Mouse (Mus musculus) megakaryocyte progenitor cell, adult 5-6 weeks (primary cell): ENCODE results near the gene Syngap1. TPM values are rescaled to one million over a fixed set of nuclear protein-coding genes. Genes with fewer than 3 reads are reported as not detected.

ENCODE experiments used
- ATAC-seq: replicated peaks from 2 replicates; pipeline ENCODE4 v1.8.0; 2016; ENCODE audit warnings: mild to moderate bottlenecking, moderate TSS enrichment, inconsistent platforms; ENCODE audit not compliant: poor library complexity
- total RNA-seq, 2 experiments: library from RNA; stranded (forward) in 1 of 2; stranded (reverse) in 1 of 2; fragments of 157-497, 149-512 nt in 1 of 2; fragments of 200-1000 nt in 1 of 2; gene quantifications; 2 replicates each; pipeline versions ENCODE4 v1.2.3 to v1.2.4; 2015 to 2017

The Syngap1 gene
- total RNA-seq, 2 experiments from 2014 or later, result 3.6 to 11.6 TPM

GRCm38 (mm10) chr17:26985503-26986179, 44.6 kb downstream of the Syngap1 start:
- ATAC-seq, result no peak

- no peak for ATAC-seq
Observed at GRCm38 (mm10) chr17:26990521-26990920, 49.5 kb downstream of the Syngap1 start.

- ATAC-seq, result no peak
Observed at GRCm38 (mm10) chr17:26994410-26994809, 53.4 kb downstream of the Syngap1 start.

- ATAC-seq, result no peak
Observed at GRCm38 (mm10) chr17:26995006-26995405, 54.0 kb downstream of the Syngap1 start.

GRCm38 (mm10) chr17:26995562-26995961, 54.5 kb downstream of the Syngap1 start:
- ATAC-seq, result peak; percentile 75

- no peak for ATAC-seq
Observed at GRCm38 (mm10) chr17:26997661-26998060, 56.6 kb downstream of the Syngap1 start.

- ATAC-seq, result no peak
Observed at GRCm38 (mm10) chr17:26998283-26998682, 57.2 kb downstream of the Syngap1 start.

- 0 out of 2 replicates have a peak, but pooled peaks have one; percentile 15 for ATAC-seq
Observed at GRCm38 (mm10) chr17:26999996-27000395, 58.9 kb downstream of the Syngap1 start.

- ATAC-seq, result peak; percentile 67
Observed at GRCm38 (mm10) chr17:27001151-27001550, 60.1 kb downstream of the Syngap1 start.

GRCm38 (mm10) chr17:27001889-27002288, 60.8 kb downstream of the Syngap1 start:
- ATAC-seq, result peak; percentile 51; the same call in 1 of the 2 replicates

- peak; percentile 42; the same call in 1 of the 2 replicates for ATAC-seq
Observed at GRCm38 (mm10) chr17:27004431-27004830, 63.4 kb downstream of the Syngap1 start.

- ATAC-seq, result no peak
Observed at GRCm38 (mm10) chr17:27004903-27005485, 63.9 kb downstream of the Syngap1 start.

GRCm38 (mm10) chr17:27005644-27006043, 64.6 kb downstream of the Syngap1 start:
- ATAC-seq, result 0 out of 2 replicates have a peak, but pooled peaks have one; percentile 48

GRCm38 (mm10) chr17:27008277-27008676, 67.2 kb downstream of the Syngap1 start:
- ATAC-seq, result no peak

GRCm38 (mm10) chr17:27011167-27011566, 70.1 kb downstream of the Syngap1 start:
- ATAC-seq, result no peak

- ATAC-seq, result peak; percentile 89
Observed at GRCm38 (mm10) chr17:27011998-27012672, 71.1 kb downstream of the Syngap1 start.

GRCm38 (mm10) chr17:27012909-27013308, 71.9 kb downstream of the Syngap1 start:
- peak; percentile 52 for ATAC-seq

GRCm38 (mm10) chr17:27017564-27018499, 76.8 kb downstream of the Syngap1 start:
- peak; percentile 82 for ATAC-seq

GRCm38 (mm10) chr17:27018555-27019196, 77.6 kb downstream of the Syngap1 start:
- no peak for ATAC-seq

GRCm38 (mm10) chr17:27021076-27021475, 80.0 kb downstream of the Syngap1 start:
- ATAC-seq, result no peak
